Mouse (Mus musculus) lung, postnatal 36 days (tissue): Measurements from ENCODE around the gene Emilin1.
A peak's percentile ranks its signal among the peaks of the same experiment; 100 is the strongest.

Experiments
- DNase-seq: peaks from one replicate; pipeline ENCODE4 v3.0.0; 2022; ENCODE audit warnings: mixed read lengths

The Emilin1 gene

DNA sequence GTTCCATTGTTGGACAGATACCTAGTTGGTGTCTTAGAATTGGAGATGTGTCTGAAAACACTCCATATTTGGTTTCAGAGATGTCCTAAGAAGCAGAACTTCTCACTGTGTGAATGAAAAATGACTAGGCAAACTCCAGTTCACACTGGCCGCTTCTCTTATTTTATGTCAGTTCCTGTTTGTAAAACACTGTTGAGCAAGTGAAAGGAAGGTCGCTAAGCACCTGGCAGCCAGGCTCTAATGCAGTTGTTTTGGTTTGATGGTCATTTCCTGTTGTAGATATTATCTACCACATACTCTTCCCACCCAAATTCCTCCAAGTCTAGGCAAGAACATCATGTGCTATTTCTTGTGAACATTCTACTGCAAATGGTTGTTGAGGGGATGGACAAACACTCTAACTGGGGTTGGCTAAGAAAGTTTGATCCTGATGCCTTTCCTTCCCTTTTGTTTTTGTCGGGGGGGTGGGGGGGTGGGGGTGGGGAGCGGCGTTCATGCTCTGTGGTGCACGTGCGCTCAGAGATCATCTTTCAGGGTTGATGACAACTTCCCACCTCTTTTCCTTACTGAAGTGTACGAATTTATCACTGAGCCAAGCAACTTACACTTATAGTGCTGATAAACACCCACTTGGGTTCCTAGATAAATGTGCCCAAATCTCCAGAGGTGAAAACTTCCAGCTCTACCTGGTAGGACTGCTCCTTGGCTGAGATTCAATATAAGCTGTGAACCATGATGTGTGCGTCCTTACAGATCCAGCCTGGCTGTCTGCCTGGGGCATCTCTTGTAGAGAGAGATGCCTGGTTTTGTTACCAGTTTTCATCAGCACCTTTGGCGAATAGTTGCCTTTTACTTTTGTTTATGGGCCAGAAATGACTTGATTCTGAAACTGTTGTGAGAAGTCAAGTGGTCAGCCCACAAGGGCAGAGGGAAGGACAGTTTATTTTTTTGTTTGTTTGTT, 48.6 kb downstream of the Emilin1 start:
- DNase-seq, result peak; percentile 76

DNA sequence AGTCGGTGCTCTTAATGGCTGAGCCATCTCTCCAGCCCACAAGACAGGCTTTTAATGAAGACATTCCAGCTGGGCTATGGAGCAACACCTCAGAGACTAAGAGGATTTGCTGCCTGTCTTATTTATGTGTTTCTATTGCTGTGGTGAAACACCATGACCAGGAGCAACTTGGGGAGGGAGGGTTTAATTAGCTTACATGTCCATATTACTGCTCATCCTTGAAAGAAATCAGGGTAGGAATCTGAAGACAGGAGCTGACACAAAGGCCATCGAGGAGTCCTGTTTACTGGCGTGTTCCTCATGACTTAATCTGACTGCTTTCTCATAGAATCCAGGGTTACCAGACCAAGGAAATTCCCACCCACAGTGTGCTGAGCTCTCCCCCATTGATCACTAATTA, 50.7 kb downstream of the Emilin1 start:
- DNase-seq, result no peak

DNA sequence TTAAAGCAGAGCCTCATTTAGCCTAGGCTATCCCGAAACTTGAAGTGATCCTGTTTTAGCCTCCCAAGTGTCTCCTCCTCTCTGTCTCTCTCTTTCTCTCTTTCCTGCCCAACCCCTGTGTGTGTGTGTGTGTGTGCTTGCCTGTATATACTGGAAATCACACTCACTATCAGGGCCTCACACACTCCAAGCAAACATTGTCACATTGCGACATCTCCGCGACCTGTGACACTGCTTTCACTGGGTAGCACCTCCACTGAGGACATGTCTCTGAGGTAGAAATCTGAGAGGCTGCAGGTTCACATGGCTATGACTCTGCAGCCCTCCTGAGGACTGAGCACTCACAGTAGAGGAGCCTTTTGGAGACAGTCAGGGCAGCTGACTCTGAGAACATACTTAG, 53.0 kb downstream of the Emilin1 start:
- no peak for DNase-seq

DNA sequence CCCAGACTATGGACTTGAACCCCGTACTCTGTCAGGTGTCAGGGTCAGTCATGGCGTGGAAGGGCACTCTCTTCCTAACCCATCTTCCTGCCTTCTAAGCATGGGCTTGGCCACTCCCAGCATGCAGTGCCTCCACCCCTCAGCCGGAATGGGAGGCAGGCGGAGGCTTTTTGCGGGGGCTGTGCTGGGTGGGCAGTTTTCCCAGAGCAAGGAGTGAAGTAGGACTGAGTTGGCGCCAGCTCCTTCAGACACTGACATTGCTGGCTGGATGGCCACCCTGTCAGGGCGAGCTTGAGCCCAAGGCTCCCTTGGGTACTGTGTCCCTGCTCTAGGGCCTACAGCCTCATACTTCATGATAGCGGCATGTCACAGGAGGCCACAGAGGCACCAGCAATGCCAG, 55.2 kb downstream of the Emilin1 start, which contains the start of gene Tcf23:
Gene Tcf23 (plus strand): TSS at position 247 of the 400 bp plus-strand sequence.
- peak; percentile 44 for DNase-seq

DNA sequence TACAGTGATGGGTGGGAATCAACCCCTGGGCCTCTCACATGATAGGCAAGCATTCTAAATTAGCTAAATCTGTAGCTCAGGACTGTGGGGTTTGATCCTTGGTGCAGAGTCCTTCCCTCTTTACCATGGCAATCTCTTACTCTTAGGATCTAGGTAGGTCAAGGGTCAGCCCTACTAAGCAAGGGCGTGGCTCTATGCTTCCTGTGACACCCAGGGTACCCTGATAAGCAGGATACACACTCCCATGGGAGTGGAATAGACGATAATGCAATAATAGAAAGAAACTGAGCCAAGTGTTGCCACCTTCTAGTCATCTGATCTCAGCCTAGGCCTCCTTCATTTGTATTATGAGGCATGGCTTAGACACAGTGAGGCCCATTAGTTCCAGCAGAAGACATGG, 56.2 kb downstream of the Emilin1 start:
- peak; percentile 25 for DNase-seq
